Mouse (Mus musculus): ENCODE measurements around the gene Ehd2.

Ehd2 gene

GRCm38 (mm10) chr7:15910521-15910920, 56.8 kb downstream of the Ehd2 start:
- no peak for DNase-seq (ENCODE audit: low read depth, low spot score)

- no peak for DNase-seq (ENCODE audit: low read depth, low spot score)
Observed at GRCm38 (mm10) chr7:15907971-15908590, 59.3 kb downstream of the Ehd2 start.

DNA sequence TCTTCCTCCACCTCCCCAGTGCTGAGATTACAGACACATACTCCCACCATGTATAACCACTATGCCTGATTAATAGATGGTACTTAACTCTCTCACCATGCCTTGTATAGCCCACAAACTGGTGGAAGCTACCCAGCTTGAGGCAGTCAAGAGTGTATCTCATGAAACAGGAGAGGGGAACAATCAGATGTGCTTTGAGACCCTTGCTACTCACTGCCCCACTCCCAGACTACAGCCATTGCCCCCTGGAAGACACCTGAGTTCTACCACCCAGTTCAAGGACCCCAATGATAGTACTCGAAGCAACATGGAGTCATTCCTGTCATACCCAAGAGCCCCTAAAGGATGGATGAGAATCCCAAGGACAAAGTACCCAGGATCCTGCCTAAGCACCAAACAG, 60.8 kb downstream of the Ehd2 start:
- DNase-seq (ENCODE audit: low read depth, low spot score): no peak

- no peak for DNase-seq (ENCODE audit: low read depth, low spot score)
Observed at GRCm38 (mm10) chr7:15905861-15906260, 61.5 kb downstream of the Ehd2 start.

GRCm38 (mm10) chr7:15901366-15902048, 65.9 kb downstream of the Ehd2 start:
- DNase-seq (ENCODE audit: low read depth, low spot score): no peak

Measured in A20 (cell line).